Mouse (Mus musculus) olfactory bulb, adult 2 months (tissue): ENCODE measurements around the gene Ifnar1.

ENCODE experiments used
- CTCF ChIP-seq: fragments of 200-500 bp; IDR thresholded peaks from 2 replicates; pipeline ENCODE4 v1.5.1; 2012; ENCODE audit warnings: low read depth, mild to moderate bottlenecking, low read length, moderate library complexity; ENCODE audit not compliant: insufficient read depth
- POLR2A ChIP-seq: fragments of 200-500 bp; IDR thresholded peaks from 2 replicates; pipeline ENCODE4 v1.6.1; 2012; ENCODE audit warnings: mild to moderate bottlenecking, low read depth, low read length, moderate library complexity; ENCODE audit not compliant: insufficient read depth

- TF ChIP-seq CTCF (no peak), POLR2A (no peak)
These were observed 22.4 kb upstream of the Ifnar1 start for GRCm38 (mm10) chr16:91462644-91463043.
